Mouse (Mus musculus) mouse trophoblast stem cell (cell line): Measurements from ENCODE around the gene Tas2r143.

ENCODE experiments used
- in situ Hi-C, 2 experiments: fragments of 300-500 bp; cut with MseI, MboI; formaldehyde crosslinking; loops; 2 replicates in 1 of 2; 3 replicates in 1 of 2; pipeline ENCODE4 v1.15.1; 2025

Gene Tas2r143

GRCm38 (mm10) chr6:42365215-42365614 lies 34.8 kb upstream of the Tas2r143 start:
- in situ Hi-C loops: no loop called here

- in situ Hi-C loops: no loop called here
Observed at GRCm38 (mm10) chr6:42369870-42370269, 30.2 kb upstream of the Tas2r143 start.

GRCm38 (mm10) chr6:42370630-42371363 lies 29.2 kb upstream of the Tas2r143 start:
- in situ Hi-C loops: no loop called here

DNA sequence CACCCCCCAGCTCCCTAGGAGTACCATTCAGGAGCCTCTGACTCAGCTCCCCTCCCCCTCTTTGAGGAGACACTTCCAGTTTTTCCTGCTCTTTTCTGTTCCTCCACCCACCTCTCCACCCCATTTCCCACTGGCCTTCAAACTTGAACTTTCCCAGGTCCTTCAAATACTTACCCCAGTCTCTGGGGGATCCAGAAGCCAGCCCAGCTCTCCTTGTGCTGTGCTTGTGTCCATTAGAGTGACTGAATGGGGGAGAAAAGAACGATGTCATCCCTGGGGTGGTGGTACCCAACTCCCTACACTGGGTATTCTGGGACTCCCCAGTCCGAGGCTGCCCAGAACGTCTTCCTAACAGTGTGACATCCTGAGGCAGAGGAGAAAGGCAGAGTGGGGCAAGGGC lies 28.0 kb upstream of the Tas2r143 start:
- in situ Hi-C loops: no loop called here

DNA sequence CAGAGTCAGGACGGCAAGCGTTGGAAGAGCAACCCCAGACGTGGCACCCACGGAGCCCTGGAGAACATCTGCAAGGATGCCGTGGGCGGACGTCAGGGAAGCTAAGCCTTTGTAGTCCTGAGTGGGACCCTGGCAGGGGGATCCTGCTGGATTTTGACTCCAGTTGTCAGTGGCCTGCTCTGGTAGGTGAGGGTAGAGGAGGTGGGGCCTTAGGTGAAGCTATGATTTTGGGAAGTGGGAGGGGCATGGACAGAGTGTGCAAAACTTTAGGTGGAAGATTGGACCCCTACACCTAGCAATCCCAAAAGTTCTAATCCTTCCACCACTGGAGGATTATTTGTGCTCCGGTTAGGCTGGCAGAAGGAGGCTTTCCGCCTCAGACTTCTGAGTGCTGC lies 27.6 kb upstream of the Tas2r143 start:
- in situ Hi-C loops: no loop called here

DNA sequence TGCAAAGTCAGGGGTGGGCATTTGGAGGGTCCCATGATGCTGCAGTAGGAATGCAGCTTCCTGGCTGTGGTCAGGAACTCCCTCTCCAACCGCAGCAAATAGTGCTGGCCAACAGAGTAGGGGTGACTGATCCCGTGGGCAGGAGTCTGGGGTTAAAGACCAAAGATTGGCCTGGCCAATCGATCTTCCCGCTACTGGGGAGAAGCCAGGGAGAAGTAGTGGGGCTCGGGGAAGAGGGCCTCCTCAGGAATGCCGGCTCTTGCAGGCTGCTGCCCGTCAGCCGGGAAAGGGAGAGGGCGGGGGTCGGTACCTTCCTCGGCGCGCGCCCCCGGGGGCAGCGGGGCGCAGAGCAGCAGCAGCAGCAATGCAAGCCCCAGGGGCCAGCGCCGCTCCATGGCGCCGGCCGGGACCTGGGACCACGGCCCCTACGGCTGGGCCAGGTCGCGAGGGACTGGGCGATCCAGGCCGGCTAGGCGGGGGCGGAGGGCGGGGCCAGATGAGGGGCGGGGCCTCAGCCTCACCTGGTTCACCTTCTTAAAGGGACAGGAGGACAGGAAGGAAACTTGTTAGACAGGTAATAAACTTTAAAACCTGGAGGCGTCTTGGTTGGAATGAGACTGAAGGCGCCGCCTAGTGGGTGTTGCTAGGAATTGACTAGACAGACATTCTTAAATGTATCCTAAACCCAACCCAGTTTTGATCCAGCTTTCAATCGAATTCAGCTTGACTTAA lies 27.1 kb upstream of the Tas2r143 start, which contains the start of gene Epha1:
TSS of gene Epha1 (minus strand) at position 453 of the 732 bp plus-strand sequence.
- in situ Hi-C loops: no loop called here

DNA sequence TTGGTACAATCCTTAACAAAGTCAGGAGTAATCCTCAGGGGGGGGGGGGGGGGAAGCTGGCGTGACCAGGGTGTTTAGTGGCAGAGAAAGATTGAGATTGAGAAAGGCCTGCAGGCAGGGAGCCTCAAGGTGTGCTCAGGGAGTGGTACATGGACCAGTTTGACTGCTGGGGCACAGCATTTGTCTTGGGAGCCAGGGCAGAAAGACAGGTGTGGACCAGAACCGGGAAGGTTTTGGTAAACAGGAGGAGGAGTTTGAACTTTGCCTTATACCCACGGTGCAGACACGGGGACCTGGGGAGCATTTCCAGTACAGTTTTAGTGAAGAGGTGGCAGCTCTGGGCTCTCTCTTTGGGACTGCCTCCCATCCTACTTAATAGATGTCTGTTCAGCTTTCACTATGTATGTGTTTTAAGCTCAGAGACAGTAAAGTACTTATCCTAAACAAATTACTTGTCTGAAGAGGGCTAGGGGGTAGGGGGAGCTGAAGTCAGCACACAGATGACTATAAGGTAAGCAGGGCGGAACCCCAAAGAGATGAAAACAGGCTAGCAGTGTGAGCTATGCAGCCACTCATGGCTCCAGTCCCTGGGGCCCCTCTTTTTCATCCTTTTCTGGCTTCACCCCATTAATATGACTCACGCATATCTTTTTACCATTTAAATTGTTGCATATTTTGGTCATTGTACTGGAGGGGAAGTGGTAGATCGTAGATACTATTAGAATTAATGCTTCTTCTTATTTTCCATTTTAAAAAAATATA lies 26.2 kb upstream of the Tas2r143 start:
- in situ Hi-C loops: no loop called here

DNA sequence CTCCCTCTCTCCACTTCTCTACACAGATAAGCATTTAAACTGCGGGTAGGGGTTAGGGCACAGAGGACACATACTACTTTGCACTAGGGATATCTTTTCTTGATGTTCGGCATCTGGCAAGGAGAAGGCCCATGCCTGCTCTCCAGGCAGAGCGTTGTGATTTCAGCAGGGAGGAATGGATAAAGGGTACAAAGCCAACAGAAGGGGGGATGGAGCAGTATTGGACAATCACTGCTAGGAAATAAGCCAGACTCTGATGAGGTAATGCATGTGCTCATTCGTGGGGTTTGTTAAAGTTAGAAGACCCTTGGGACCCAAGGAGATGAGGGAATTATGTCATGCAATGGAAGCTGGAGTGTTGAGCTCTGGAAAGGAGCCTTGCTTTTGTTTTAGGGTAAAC lies 25.3 kb upstream of the Tas2r143 start:
- in situ Hi-C loops: no loop called here

DNA sequence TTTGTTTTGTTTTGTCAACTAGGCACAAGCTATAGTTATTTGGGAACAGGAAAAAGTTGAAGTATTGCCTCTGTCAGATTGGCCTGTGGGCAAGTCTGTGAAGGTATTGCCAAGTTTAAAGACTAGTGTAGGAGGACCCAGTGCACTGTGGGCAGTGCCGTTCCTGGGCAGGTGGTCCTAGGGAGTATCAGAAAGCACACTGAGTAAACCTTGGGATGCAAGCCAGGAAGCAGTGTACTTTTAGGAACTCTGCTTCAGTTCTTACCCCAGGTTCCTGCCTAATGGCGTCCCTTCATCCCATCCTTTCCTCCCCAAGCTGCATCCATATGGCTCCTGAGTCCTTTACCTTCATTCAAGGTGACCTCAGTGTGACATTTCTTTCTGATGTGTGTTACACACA lies 24.9 kb upstream of the Tas2r143 start:
- in situ Hi-C loops: no loop called here

DNA sequence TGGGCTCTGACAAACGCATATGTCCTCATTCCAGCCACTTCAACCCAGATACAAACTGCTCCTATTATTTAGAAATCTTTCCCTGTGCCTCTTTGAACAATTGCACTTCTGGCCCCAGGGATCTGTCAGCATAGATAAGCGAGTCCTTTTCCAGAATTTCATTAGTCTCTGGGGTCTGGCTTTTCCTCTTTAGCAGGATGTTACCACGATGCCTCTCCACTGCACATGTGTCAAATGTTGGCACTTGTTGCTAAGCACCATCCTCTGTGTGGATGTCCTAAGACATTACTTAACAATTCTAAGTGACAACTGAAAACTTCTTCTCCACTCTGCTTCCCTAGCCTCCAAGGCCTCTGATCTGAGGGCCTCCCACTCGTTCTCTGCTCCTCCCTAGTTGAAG lies 24.0 kb upstream of the Tas2r143 start:
- in situ Hi-C loops: no loop called here

- in situ Hi-C loops: no loop called here
Observed at GRCm38 (mm10) chr6:42376504-42377019, 23.5 kb upstream of the Tas2r143 start.

- in situ Hi-C loops: no loop called here
Observed at GRCm38 (mm10) chr6:42377280-42377679, 22.8 kb upstream of the Tas2r143 start.

DNA sequence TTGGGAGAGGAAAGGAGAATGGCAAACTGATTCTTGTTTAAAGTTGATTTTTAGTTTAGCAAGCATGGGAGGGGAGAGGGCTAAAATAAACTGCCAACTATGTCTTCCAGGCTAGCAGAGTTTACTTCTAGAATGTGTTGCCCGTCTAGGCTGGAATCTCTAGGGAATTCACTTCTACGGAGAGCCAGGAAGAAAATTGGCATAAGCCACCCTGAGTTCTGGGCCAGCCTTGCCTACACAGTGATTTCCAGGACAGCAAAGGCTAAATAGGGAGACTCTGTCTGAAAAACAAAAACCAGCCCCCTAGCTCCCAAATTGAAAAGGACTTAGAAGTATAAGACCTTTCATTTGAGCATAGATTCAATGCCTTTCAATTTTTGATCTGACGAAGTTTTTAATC lies 20.5 kb upstream of the Tas2r143 start:
- in situ Hi-C loops: no loop called here

DNA sequence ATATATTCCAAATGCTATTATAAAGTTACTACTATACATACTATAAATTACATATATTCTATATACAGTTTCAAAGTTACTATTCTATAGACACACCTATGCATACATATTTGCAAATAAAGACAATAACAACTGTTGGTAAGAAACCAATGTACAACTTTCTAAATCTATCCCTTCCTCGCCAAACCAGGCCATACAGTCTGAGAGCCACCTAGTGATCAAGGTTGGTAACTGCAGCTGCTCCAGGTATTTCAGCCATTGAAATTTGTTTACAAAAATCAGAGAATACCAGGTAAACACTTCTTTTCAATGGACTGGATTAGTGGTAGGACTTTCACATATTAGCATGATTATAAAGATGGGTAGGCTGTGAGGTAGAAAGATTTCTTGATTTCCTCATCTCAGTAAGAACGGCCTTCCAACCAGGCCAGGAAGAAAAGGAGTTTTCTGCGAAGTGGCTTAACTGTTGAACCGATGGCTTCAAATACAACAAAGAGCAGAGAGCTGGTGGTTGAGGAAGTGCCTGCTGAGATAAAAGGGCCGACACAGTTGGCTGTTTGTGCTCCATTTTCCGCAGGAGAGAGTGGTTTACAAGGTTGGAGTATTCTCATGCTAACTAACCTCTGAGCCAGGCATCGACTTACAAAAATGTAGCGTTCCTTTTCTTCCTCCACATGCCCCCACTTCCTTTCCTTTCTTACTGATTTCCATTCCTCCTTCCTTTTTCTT lies 19.5 kb upstream of the Tas2r143 start:
- in situ Hi-C loops: loop anchor here in 1 of 2 experiments (10.0 kb wide), 1 partner anchor 204 kb away; no protein-coding TSS in a partner anchor

GRCm38 (mm10) chr6:42381221-42381620 lies 18.8 kb upstream of the Tas2r143 start:
- in situ Hi-C loops: loop anchor here in 1 of 2 experiments (10.0 kb wide), 1 partner anchor 204 kb away; no protein-coding TSS in a partner anchor

- in situ Hi-C loops: loop anchor here in 1 of 2 experiments (10.0 kb wide), 1 partner anchor 203 kb away; no protein-coding TSS in a partner anchor
Observed at GRCm38 (mm10) chr6:42381916-42382381, 18.1 kb upstream of the Tas2r143 start.

DNA sequence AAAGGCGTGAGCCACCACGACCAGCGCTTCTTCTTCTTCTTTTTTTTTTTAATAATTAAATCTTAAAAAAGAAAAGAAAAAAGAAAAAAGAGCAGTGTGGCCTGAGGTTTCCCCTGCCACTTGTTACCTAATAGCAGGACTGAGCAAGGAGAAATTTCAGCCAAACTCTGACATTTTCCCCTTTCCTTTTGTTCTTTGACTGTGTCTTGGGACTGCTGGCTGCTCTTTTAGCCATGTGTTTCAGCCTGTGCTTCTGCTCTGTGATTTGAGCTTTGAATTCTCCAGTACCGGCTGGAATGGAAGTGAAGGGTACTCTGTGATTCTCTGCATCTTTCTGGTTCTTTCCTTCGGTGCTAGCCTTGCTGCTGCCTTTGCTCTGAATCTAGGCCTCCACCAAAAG lies 16.7 kb upstream of the Tas2r143 start:
- in situ Hi-C loops: loop anchor here in 1 of 2 experiments (10.0 kb wide), 1 partner anchor 201 kb away; no protein-coding TSS in a partner anchor

DNA sequence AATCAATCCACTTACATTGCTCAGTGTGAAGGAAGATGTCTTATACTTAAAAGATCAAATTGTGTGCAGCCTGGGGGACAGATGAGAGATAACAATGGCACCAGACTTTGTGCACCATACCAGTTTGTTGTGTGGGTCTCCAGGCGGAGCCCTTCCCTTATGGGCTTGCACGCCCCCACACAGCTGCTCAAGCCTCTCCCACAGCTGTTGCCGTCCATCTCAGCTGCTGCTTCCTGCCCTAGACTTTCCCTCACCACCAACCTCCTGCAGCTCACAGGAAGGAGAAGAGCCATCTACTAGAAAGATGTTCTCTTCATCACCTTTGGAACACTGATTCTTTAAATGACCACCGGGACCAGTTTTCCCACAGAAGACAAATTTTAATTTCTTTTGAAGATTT lies 14.4 kb upstream of the Tas2r143 start:
- in situ Hi-C loops: loop anchor here in 1 of 2 experiments (10.0 kb wide), 1 partner anchor 199 kb away; no protein-coding TSS in a partner anchor

- in situ Hi-C loops: no loop called here
Observed at GRCm38 (mm10) chr6:42391796-42392330, 8.2 kb upstream of the Tas2r143 start.

DNA sequence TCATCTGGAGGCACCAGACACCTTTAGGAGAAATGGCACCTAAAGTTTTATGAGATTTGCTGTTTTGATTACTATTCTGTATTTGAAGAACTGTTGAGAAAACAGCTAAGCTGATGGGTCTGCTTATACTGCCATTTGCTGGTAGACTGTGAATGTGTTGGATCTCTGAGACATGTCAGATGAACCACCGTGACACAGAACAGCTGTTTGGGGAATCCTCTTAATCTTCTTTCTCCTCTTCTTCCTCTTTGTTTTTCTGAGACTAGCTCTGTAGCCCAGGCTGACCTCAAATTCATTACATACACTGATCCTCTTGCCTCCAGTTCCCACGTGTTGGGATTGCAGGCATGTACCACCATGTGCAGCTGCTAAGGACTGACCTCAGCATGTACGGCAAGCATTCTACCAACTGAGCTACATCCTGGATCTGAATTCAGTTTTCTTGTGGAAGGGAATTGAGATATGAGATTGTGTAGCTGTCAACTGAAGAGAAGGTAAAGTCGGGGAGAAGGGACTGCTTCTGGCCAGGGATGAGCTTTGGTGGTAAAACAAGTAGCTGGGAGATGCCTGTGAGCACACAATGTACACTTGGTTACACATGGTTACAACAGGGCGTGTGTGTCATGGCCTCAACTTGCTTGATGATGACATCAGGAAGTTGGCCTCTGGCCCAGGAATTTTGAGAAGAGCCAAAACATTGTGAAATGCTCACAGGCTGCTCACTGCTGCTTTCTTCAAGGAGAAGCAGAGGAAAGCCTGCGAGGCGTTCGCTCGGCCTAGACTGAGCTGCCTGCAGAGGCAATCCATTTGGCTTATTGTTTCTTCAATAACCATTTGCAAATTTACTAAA lies 3.9 kb upstream of the Tas2r143 start:
- in situ Hi-C loops: no loop called here
